Mouse (Mus musculus): ENCODE data around the gene D6Ertd527e.

D6Ertd527e gene

GRCm38 (mm10) chr6:87153836-87154235 lies 49.3 kb downstream of the D6Ertd527e start:
- no peak for DNase-seq

- DNase-seq, result no peak
Measured at GRCm38 (mm10) chr6:87158062-87158623, 53.6 kb downstream of the D6Ertd527e start.

GRCm38 (mm10) chr6:87160196-87160595 lies 55.6 kb downstream of the D6Ertd527e start:
- DNase-seq, result no peak

- DNase-seq, result no peak
Measured at GRCm38 (mm10) chr6:87161391-87162263, 57.1 kb downstream of the D6Ertd527e start.

All from cerebellum, adult 18-20 months (tissue).